Mouse (Mus musculus) heart, embryonic 12.5 days (tissue): ENCODE measurements around the gene Adipoq. TPM values are rescaled to one million over a fixed set of nuclear protein-coding genes. Genes with fewer than 3 reads are reported as not detected.

Source experiments
- ATAC-seq: fragments of 200-750 bp; cut with Nextera tagmentation; 2 replicates; pipeline ENCODE4 v1.8.0; 2017; ENCODE audit warnings: moderate TSS enrichment, moderate library complexity; ENCODE audit not compliant: insufficient number of reproducible peaks, low FRiP score
- H3K27ac ChIP-seq: fragments of 300-500 bp; sonication (generic); 2 replicates; pipeline ENCODE4 v1.5.1; 2016; ENCODE audit warnings: mild to moderate bottlenecking, moderate library complexity; ENCODE audit not compliant: poor library complexity, severe bottlenecking
- H3K27me3 ChIP-seq: fragments of 300-500 bp; sonication (generic); replicated peaks from 2 replicates; pipeline ENCODE4 v1.6.1; 2016; ENCODE audit warnings: mild to moderate bottlenecking, moderate library complexity
- H3K36me3 ChIP-seq: fragments of 300-500 bp; sonication (generic); 2 replicates; pipeline ENCODE4 v1.6.1; 2016; ENCODE audit warnings: mild to moderate bottlenecking, moderate library complexity
- H3K4me1 ChIP-seq: fragments of 300-500 bp; sonication (generic); replicated peaks from 2 replicates; pipeline ENCODE4 v1.6.1; 2016; ENCODE audit warnings: mild to moderate bottlenecking
- H3K4me2 ChIP-seq: fragments of 300-500 bp; sonication (generic); 2 replicates; pipeline ENCODE4 v1.6.1; 2016; ENCODE audit warnings: mild to moderate bottlenecking, moderate library complexity
- H3K4me3 ChIP-seq: fragments of 300-500 bp; sonication (generic); 2 replicates; pipeline ENCODE4 v1.5.1; 2016; ENCODE audit warnings: mild to moderate bottlenecking
- H3K9ac ChIP-seq: fragments of 300-500 bp; sonication (generic); 2 replicates; pipeline ENCODE4 v1.6.1; 2016; ENCODE audit warnings: mild to moderate bottlenecking, moderate library complexity
- H3K9me3 ChIP-seq: fragments of 300-500 bp; sonication (generic); replicated peaks from 2 replicates; pipeline ENCODE4 v1.6.1; 2016; ENCODE audit warnings: mild to moderate bottlenecking, moderate library complexity
- WGBS: fragments of 180-500 bp; shearing (Covaris S2); methylation state at CpG from one replicate; pipeline ENCODE4 v1.1.7; 2016; 5-methylcytosine and 5-hydroxymethylcytosine counted together
- polyA plus RNA-seq: library from polyadenylated mRNA; unstranded; fragments of >200 nt; fragmentation: Nextera tagmentation; extraction: Ambion mirVana; gene quantifications from 2 replicates; pipeline ENCODE4 v1.2.1, GENCODE M21; 2016

Gene Adipoq
- polyA plus RNA-seq, 1 experiment from 2014 or later: 0.18 TPM

DNA sequence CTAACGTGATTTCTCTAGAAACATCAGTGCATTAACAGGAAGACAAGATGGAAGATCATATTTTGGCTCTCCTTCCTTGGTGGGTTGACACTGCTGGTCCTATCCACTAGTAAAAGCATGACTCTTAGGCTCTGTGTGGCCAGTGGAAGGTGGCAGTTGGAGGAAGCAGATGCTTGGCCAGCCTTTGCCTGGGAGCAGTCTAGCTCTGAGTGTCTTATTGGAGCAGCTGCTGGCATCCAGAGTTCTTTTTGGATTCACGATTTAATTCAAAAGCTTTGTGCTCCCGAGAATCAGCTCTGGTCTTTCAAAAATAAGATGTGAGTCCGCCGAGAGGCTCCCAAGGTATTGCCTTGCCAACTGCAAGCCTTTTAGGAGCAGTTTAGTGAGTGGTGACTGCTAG lies 1.1 kb upstream of the Adipoq start:
- Histone ChIP-seq H3K9ac (no peak overlapping the region), H3K9me3 (no peaks in the 10 kb centered on the region), H3K4me1 (peaks cover 22% of the 10 kb centered on the region), H3K4me3 (no peak overlapping the region), H3K27me3 (no peaks in the 10 kb centered on the region; the same call in 1 of the 2 replicates), H3K4me2 (no peak overlapping the region), H3K36me3 (no peaks in the 10 kb centered on the region), H3K27ac (no peak overlapping the region)
- WGBS: 56% methylated on average over 5 of the region's 5 CpGs
- no peak for ATAC-seq

DNA sequence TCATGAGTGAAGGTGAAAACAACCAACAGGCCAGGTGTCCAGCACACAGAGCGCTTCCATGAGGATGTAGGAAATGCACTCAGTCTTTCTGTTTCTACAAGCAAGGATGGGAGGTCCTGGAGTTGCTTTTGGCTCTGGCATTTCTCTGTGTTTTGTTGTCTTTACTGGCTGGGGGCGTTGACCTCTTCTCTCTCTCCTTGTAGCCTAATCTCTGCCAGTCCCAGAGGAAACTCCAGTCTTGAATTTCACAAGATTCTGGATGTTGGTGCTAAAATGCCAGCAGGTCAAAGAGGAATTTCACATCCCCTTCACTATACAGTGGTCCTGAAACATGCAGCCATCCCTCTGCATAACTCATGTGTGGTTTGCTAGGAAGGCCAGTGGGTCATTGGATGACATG lies 2.6 kb downstream of the Adipoq start:
- no peak overlapping the region for H3K27ac ChIP-seq
- WGBS: 58% methylated on average over 2 of the region's 2 CpGs
- no peaks in the 10 kb centered on the region for H3K36me3 ChIP-seq
- H3K4me2 ChIP-seq: no peak overlapping the region
- H3K4me1 ChIP-seq: peaks cover 22% of the 10 kb centered on the region
- H3K9ac ChIP-seq: no peak overlapping the region
- peak; percentile 45; the same call in 1 of the 2 replicates for ATAC-seq
- H3K27me3 ChIP-seq: no peaks in the 10 kb centered on the region
- H3K9me3 ChIP-seq: no peaks in the 10 kb centered on the region
- no peak overlapping the region for H3K4me3 ChIP-seq

DNA sequence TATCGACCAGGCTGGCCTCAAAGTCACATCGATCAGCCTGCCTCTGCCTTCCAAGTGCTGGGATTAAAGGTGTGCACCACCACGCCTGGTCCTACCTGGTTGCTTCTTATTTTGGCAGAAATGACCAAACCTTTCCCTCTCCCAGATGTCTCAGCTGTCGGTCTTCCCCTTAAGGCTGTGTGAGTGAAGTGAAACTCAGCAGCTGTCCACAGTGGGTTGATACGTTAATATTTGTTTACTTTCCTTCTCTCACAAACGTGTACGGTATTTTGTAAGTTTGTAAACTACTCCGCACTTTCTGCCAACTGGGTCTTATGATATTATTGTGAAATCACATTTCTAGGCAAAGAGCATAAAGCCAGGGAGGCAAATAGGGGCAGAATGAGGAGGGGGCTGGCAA lies 3.1 kb downstream of the Adipoq start:
- Histone ChIP-seq H3K9ac (no peak overlapping the region), H3K36me3 (no peaks in the 10 kb centered on the region), H3K9me3 (no peaks in the 10 kb centered on the region), H3K27ac (no peak overlapping the region), H3K27me3 (no peaks in the 10 kb centered on the region), H3K4me1 (peaks cover 22% of the 10 kb centered on the region), H3K4me3 (no peak overlapping the region), H3K4me2 (no peak overlapping the region)
- ATAC-seq: no peak
- 78% methylated on average over 8 of the region's 8 CpGs for WGBS

DNA sequence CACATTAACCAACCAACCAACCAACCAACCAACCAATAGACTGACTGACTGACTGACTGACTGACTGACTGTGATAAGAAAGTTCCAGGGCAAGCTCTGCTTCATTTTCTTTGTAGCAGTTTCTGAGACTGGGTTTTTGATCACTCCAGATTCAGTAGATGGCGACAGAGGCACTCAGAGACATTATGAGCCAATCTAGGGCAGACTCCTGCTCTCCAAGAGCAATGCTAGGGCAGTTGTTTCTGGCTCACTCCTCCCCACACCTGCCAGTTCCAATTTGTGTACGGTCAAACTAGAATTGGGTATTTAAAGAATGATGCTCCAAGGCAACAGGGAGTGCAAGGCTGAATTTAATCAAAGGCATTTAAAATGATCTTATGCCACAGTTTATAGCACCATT lies 5.1 kb downstream of the Adipoq start:
- no peaks in the 10 kb centered on the region for H3K27me3 ChIP-seq
- H3K9ac ChIP-seq: no peak overlapping the region
- H3K9me3 ChIP-seq: no peaks in the 10 kb centered on the region
- H3K4me1 ChIP-seq: peaks cover 14% of the 10 kb centered on the region
- H3K36me3 ChIP-seq: no peaks in the 10 kb centered on the region
- WGBS: 15% methylated on average over 2 of the region's 2 CpGs
- ATAC-seq: no peak
- no peak overlapping the region for H3K4me3 ChIP-seq
- H3K27ac ChIP-seq: no peak overlapping the region
- no peak overlapping the region for H3K4me2 ChIP-seq

DNA sequence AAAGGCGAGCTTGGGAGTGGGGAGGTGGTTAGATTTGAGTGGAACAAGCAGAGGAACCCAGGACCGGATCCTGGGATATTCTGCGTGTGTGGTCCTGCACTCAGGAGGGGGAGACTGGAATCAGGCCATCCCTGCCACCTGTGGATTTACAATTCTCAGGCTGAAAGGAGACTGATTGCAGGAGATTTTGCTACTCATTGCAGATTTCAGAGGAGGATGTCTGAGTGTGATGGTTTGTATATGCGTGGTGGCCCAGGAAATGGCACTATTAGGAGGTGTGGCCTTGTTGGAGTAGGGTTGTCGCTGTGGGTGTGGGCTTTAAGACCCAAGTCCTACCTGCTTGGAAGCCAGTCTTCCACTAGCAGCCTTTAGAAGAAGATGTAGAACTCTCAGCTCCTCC lies 7.9 kb downstream of the Adipoq start:
- no peak overlapping the region for H3K4me3 ChIP-seq
- 72% methylated on average over 5 of the region's 5 CpGs for WGBS
- H3K27ac ChIP-seq: no peak overlapping the region
- H3K9ac ChIP-seq: no peak overlapping the region
- H3K36me3 ChIP-seq: no peaks in the 10 kb centered on the region
- peaks cover 10% of the 10 kb centered on the region for H3K4me1 ChIP-seq
- H3K27me3 ChIP-seq: no peaks in the 10 kb centered on the region
- ATAC-seq: no peak
- no peaks in the 10 kb centered on the region for H3K9me3 ChIP-seq
- H3K4me2 ChIP-seq: no peak overlapping the region

DNA sequence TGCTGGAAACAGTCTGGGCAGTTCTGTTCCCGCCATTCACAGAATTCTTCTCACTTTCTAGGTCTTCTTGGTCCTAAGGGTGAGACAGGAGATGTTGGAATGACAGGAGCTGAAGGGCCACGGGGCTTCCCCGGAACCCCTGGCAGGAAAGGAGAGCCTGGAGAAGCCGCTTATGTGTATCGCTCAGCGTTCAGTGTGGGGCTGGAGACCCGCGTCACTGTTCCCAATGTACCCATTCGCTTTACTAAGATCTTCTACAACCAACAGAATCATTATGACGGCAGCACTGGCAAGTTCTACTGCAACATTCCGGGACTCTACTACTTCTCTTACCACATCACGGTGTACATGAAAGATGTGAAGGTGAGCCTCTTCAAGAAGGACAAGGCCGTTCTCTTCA lies 10.7 kb downstream of the Adipoq start:
- no peak overlapping the region for H3K27ac ChIP-seq
- ATAC-seq: no peak
- H3K4me1 ChIP-seq: peaks cover 10% of the 10 kb centered on the region
- H3K27me3 ChIP-seq: no peaks in the 10 kb centered on the region
- H3K9me3 ChIP-seq: no peaks in the 10 kb centered on the region
- no peak overlapping the region for H3K9ac ChIP-seq
- no peaks in the 10 kb centered on the region for H3K36me3 ChIP-seq
- H3K4me2 ChIP-seq: no peak overlapping the region
- WGBS: 89% methylated on average over 13 of the region's 13 CpGs
- H3K4me3 ChIP-seq: no peak overlapping the region

DNA sequence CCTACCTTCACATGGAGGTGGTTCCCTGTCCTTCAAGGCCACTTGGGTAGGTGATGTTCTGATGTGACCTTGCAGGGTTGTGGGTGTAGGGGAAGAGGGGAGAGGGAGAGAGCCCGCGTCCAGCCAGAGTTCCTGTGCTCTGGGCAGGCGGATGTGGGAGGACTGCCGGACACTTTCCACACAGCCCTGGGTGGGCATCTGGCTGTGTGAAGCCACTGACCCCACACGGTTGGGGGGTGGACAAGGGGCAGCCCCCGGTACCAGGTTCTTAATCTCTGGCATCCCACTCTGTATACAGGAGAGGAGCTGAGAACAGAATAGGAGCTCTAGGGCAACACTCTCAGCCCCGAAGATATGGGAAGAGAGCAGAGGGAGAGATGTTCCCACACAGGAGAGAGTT lies 12.0 kb downstream of the Adipoq start:
- Histone ChIP-seq H3K27ac (no peak overlapping the region), H3K4me1 (peaks cover 10% of the 10 kb centered on the region), H3K36me3 (no peaks in the 10 kb centered on the region), H3K4me3 (no peak overlapping the region), H3K27me3 (no peaks in the 10 kb centered on the region), H3K4me2 (no peak overlapping the region), H3K9me3 (no peaks in the 10 kb centered on the region), H3K9ac (no peak overlapping the region)
- WGBS: 73% methylated on average over 7 of the region's 7 CpGs
- no peak for ATAC-seq

DNA sequence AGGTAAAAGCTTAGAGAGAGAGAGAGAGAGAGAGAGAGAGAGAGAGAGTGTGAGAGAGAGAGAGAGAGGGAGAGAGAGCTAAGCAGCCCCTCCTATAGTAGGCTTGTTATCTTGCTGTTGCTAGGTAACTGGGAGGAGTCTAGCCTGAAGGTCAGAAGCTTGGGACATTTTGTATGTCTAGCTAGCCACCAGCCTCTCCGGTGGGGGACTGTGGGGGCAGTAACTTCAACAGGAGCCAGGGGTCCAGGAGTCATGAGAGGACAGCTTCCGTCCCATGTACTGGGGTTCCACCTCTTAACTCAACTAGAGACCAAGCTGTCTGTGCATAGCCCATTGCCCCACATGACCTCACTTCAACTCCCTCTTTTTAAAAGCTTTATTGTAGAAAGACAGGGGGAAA lies 12.6 kb downstream of the Adipoq start:
- no peak for ATAC-seq
- no peaks in the 10 kb centered on the region for H3K27me3 ChIP-seq
- no peak overlapping the region for H3K4me3 ChIP-seq
- 29% methylated on average over 2 of the region's 2 CpGs for WGBS
- H3K36me3 ChIP-seq: no peaks in the 10 kb centered on the region
- H3K4me2 ChIP-seq: peak overlapping the region; percentile 34
- no peaks in the 10 kb centered on the region for H3K9me3 ChIP-seq
- no peak overlapping the region for H3K9ac ChIP-seq
- H3K27ac ChIP-seq: no peak overlapping the region
- H3K4me1 ChIP-seq: peaks cover 10% of the 10 kb centered on the region

DNA sequence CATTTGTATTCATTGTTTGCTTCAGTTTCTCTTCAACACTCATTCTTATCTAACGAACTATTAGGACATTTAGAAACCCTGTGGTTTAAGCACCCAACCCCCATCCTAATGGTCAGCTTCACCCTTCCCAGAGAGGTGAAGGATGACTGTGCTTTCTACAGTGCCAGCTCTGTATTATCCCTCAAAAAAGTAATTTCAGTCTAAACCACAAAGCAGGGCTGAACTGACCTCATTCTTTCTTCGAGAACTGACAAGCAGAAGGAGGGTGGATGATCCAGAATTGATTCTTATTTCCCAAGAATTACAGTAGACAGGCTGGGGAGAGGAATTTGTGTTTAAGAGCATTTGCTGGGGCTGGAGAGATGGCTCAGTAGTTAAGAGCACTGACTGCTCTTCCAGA lies 13.4 kb downstream of the Adipoq start:
- 48% methylated on average over 2 of the region's 2 CpGs for WGBS
- no peak for ATAC-seq
- Histone ChIP-seq H3K4me3 (no peak overlapping the region), H3K9ac (no peak overlapping the region), H3K36me3 (no peaks in the 10 kb centered on the region), H3K4me2 (no peak overlapping the region), H3K4me1 (peaks cover 10% of the 10 kb centered on the region), H3K9me3 (no peaks in the 10 kb centered on the region), H3K27ac (no peak overlapping the region), H3K27me3 (no peaks in the 10 kb centered on the region)

DNA sequence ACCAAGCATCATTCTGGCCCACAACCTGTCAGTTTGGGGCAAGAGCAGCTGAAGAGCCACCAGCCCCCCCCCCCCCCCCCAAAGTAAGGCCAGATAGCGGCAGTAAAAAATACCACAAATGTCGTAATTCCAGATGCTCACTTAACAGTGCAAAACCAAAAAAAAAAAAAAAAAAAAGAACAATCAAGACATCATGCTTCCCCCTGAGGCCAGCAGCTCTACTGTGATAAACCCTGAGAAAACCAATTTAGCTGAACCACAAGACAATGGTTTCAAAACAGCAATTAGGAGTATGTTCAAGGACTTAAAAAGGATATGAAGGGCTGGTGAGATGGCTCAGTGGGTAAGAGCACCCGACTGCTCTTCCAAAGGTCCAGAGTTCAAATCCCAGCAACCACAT lies 15.8 kb downstream of the Adipoq start:
- no peak for ATAC-seq
- H3K4me2 ChIP-seq: no peak overlapping the region
- no peak overlapping the region for H3K9ac ChIP-seq
- no peak overlapping the region for H3K4me3 ChIP-seq
- 86% methylated on average over 3 of the region's 3 CpGs for WGBS
- H3K9me3 ChIP-seq: no peaks in the 10 kb centered on the region
- H3K27me3 ChIP-seq: no peaks in the 10 kb centered on the region
- no peaks in the 10 kb centered on the region for H3K36me3 ChIP-seq
- H3K4me1 ChIP-seq: peaks cover 10% of the 10 kb centered on the region
- no peak overlapping the region for H3K27ac ChIP-seq

DNA sequence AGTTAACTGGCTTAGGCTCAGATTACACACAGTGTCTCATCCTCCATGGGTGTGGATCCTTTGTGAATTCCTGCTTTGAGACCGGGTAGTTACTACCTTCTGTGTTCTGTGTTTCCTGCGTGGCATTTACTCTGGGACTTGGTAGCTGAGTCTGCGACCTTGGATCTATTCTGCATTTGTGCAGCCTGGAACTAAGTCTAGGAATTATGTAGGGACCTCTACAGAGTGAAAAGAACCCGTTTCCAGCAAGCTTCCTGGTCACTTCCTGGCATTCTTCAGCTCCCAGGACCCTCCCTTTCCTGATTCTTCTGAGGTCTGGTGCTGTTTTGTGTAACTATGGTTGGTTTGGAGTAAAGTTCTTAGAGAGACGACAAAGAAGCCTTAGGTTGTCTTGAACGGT lies 18.1 kb downstream of the Adipoq start:
- H3K27ac ChIP-seq: peak overlapping the region; percentile 19; the same call in 1 of the 2 replicates
- no peak for ATAC-seq
- WGBS: 55% methylated on average over 6 of the region's 6 CpGs
- no peak overlapping the region for H3K4me3 ChIP-seq
- H3K36me3 ChIP-seq: no peaks in the 10 kb centered on the region
- no peaks in the 10 kb centered on the region; the same call in 1 of the 2 replicates for H3K4me1 ChIP-seq
- H3K9ac ChIP-seq: no peak overlapping the region
- H3K9me3 ChIP-seq: no peaks in the 10 kb centered on the region
- no peak overlapping the region for H3K4me2 ChIP-seq
- no peaks in the 10 kb centered on the region for H3K27me3 ChIP-seq

DNA sequence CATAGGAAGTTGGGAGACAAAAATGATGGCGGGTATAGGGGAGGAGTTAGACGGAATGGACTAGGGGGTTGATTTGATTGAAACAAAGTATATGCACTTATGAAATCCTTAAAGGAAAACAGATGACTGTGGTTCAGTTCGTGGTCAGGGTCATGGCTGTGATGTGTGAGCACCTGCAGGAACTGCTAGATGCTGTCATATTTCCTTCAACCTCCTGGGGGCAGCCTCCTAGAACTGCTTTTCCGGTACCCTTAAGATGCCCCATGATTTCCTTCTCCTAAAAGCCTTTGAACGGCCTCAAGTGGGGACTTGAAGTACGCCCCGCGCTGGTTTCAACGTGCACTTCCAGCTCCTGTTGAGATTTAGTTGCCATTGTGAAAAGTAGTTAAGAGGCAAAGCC lies 19.1 kb downstream of the Adipoq start:
- Histone ChIP-seq H3K4me2 (no peak overlapping the region), H3K27ac (no peak overlapping the region)
- WGBS: 63% methylated on average over 9 of the region's 9 CpGs

More for the DNA sequence above, 19.1 kb downstream of the Adipoq start:
- no peak overlapping the region for H3K9ac ChIP-seq
- no peak for ATAC-seq
- H3K36me3 ChIP-seq: no peaks in the 10 kb centered on the region
- peaks cover 5% of the 10 kb centered on the region for H3K4me1 ChIP-seq
- H3K27me3 ChIP-seq: no peaks in the 10 kb centered on the region
- H3K4me3 ChIP-seq: no peak overlapping the region
- H3K9me3 ChIP-seq: no peaks in the 10 kb centered on the region
